In genomic region chr19:45742984-45743575, GRCm38 (mm10) we compare ENCODE assay signal across 12 mouse cellular contexts. TPM values are rescaled to one million over a fixed set of nuclear protein-coding genes. Genes with fewer than 3 reads are reported as not detected.
DNase-seq lines count a peak whose midpoint lies in the region; ATAC-seq lines count a peak whose summit lies in the region.
"Had no signal": no experiment of that assay in that cellular context is flagged by ENCODE, and none has a peak within 500 bp of the region (broad histone marks: within the 10 kb centered on the region; RNA-seq: fewer than 3 reads in every experiment).

No protein-coding gene starts in this region.

- intact Hi-C loops in heart, postnatal 10 days (cut with DNase I): no loop called here

- WGBS in heart, embryonic 11.5 days (ENCODE audit: insufficient replicate concordance): 2% methylated on average over 19 of the region's 44 CpGs
- 1% methylated on average over 21 of the region's 44 CpGs for WGBS in hindbrain, embryonic 15.5 days
- WGBS in midbrain, embryonic 12.5 days: 1% methylated on average over 22 of the region's 44 CpGs

- H3K36me3 ChIP-seq in heart, embryonic 11.5 days (ENCODE audit: control insufficient read depth, insufficient read depth, low read length): no peaks in the 10 kb centered on the region
- no peaks in the 10 kb centered on the region for H3K36me3 ChIP-seq in hindbrain, embryonic 15.5 days
- no peaks in the 10 kb centered on the region for H3K36me3 ChIP-seq in midbrain, embryonic 12.5 days

- H3K9ac ChIP-seq in heart, embryonic 11.5 days (ENCODE audit: low read depth, low read length): 0 out of 2 replicates have a peak overlapping the region, but pooled peaks have one; percentile 22
- 0 out of 2 replicates have a peak overlapping the region, but pooled peaks have one; percentile 15 for H3K9ac ChIP-seq in hindbrain, embryonic 15.5 days
- no peak overlapping the region for H3K9ac ChIP-seq in midbrain, embryonic 12.5 days (replicated peaks)

- peak overlapping the region; percentile 97 for H3K4me2 ChIP-seq in heart, embryonic 11.5 days
- H3K4me2 ChIP-seq in hindbrain, embryonic 15.5 days: peak overlapping the region; percentile 69
- H3K4me2 ChIP-seq in midbrain, embryonic 12.5 days (replicated peaks): peak overlapping the region; percentile 55

- DNase-seq in heart, postnatal 10 days: no peak
- DNase-seq in R1 (ENCODE audit: low read depth, low spot score): peak; percentile 58
- DNase-seq in thymus, postnatal 36 days: no peak
- DNase-seq in gastrocnemius, postnatal 25 days: no peak
- DNase-seq: kidney, adult 18-20 months had no signal

- H3K27me3 ChIP-seq in heart, embryonic 11.5 days (ENCODE audit: control insufficient read depth, insufficient read depth, low read length): peaks cover 77% of the 10 kb centered on the region
- H3K27me3 ChIP-seq in hindbrain, embryonic 15.5 days: peaks cover 81% of the 10 kb centered on the region
- peaks cover 94% of the 10 kb centered on the region for H3K27me3 ChIP-seq in midbrain, embryonic 12.5 days

- peak overlapping the region; percentile 54 for H3K4me3 ChIP-seq in heart, embryonic 11.5 days (ENCODE audit: low read depth, low read length)
- peak overlapping the region; percentile 42 for H3K4me3 ChIP-seq in hindbrain, embryonic 15.5 days
- H3K4me3 ChIP-seq in midbrain, embryonic 12.5 days: peak overlapping the region; percentile 41

- peaks cover 25% of the 10 kb centered on the region for H3K4me1 ChIP-seq in heart, embryonic 11.5 days (ENCODE audit: control insufficient read depth, insufficient read depth, low read length)
- H3K4me1 ChIP-seq in hindbrain, embryonic 15.5 days (replicated peaks): peaks cover 30% of the 10 kb centered on the region
- peaks cover 35% of the 10 kb centered on the region for H3K4me1 ChIP-seq in midbrain, embryonic 12.5 days

- H3K27ac ChIP-seq in heart, embryonic 11.5 days (ENCODE audit: low read depth, low read length): no peak overlapping the region
- H3K27ac ChIP-seq in hindbrain, embryonic 15.5 days (replicated peaks): no peak overlapping the region
- H3K27ac ChIP-seq in midbrain, embryonic 12.5 days (replicated peaks): no peak overlapping the region

- H3K9me3 ChIP-seq in heart, embryonic 11.5 days (replicated peaks; ENCODE audit: control insufficient read depth, low read length): no peaks in the 10 kb centered on the region
- no peaks in the 10 kb centered on the region for H3K9me3 ChIP-seq in hindbrain, embryonic 15.5 days
- no peaks in the 10 kb centered on the region for H3K9me3 ChIP-seq in midbrain, embryonic 12.5 days

- no peak for ATAC-seq in heart, embryonic 11.5 days (replicated peaks; ENCODE audit: insufficient number of reproducible peaks, low FRiP score, low TSS enrichment)
- no peak for ATAC-seq in hindbrain, embryonic 15.5 days (ENCODE audit: low FRiP score, low read depth)
- ATAC-seq in midbrain, embryonic 12.5 days (ENCODE audit: low FRiP score, low read depth): no peak
- no peak for ATAC-seq in granulocyte monocyte progenitor cell, adult 5-6 weeks (replicated peaks; ENCODE audit: poor library complexity, severe bottlenecking)

RNA-seq across cellular contexts. Expression of gene Fgf8, which starts 0.4 kb away (rescaled TPM):
- 0.66 and 0.73 TPM in 2 replicates for polyA plus RNA-seq in heart, embryonic 11.5 days (2014; fragmentation: Nextera tagmentation; extraction: Ambion mirVana)
- not detected for total RNA-seq in heart, postnatal 10 days (2021)
- polyA plus RNA-seq in hindbrain, embryonic 15.5 days (2015; fragmentation: Nextera tagmentation; extraction: Ambion mirVana): 0.45 and 0.47 TPM in 2 replicates
- polyA plus RNA-seq in midbrain, embryonic 12.5 days (2016; fragmentation: Nextera tagmentation; extraction: Ambion mirVana): 4.3 and 5.7 TPM in 2 replicates
- not detected in 2 replicates for total RNA-seq in granulocyte monocyte progenitor cell, adult 5-6 weeks (2014; fragmentation: Nextera tagmentation)
- total RNA-seq in granulocyte monocyte progenitor cell, adult 5-6 weeks (2017): not detected in 2 replicates
- total RNA-seq in gastrocnemius, postnatal 25 days (2021): not detected
- total RNA-seq: adrenal gland, postnatal 25 days; megakaryocyte-erythroid progenitor cell, adult 5-6 weeks had no signal
- polyA plus RNA-seq: C2C12 had no signal

RNA-seq across cellular contexts. Expression of gene Npm3, which starts 6.3 kb away (rescaled TPM):
- 11.4 and 13.6 TPM in 2 replicates for polyA plus RNA-seq in heart, embryonic 11.5 days (2014; fragmentation: Nextera tagmentation; extraction: Ambion mirVana)
- 10 to 100 TPM; 17.7 to 19.7 TPM for total RNA-seq in heart, postnatal 10 days (2021)
- 6.9 and 7.3 TPM in 2 replicates for polyA plus RNA-seq in hindbrain, embryonic 15.5 days (2015; fragmentation: Nextera tagmentation; extraction: Ambion mirVana)
- polyA plus RNA-seq in midbrain, embryonic 12.5 days (2016; fragmentation: Nextera tagmentation; extraction: Ambion mirVana): 7.7 and 8.4 TPM in 2 replicates
- total RNA-seq in granulocyte monocyte progenitor cell, adult 5-6 weeks (2014; fragmentation: Nextera tagmentation): 137 and 150 TPM in 2 replicates
- total RNA-seq in granulocyte monocyte progenitor cell, adult 5-6 weeks (2017): 109 and 141 TPM in 2 replicates
- 10 to 100 TPM; 10.1 to 12.5 TPM for total RNA-seq in gastrocnemius, postnatal 25 days (2021)

RNA-seq across cellular contexts. Expression of gene Mgea5, which starts 40.6 kb away (rescaled TPM):
- 40.2 and 48.3 TPM in 2 replicates for polyA plus RNA-seq in heart, embryonic 11.5 days (2014; fragmentation: Nextera tagmentation; extraction: Ambion mirVana)
- 10 to 100 TPM; 73.6 to 77.1 TPM for total RNA-seq in heart, postnatal 10 days (2021)
- 79.4 and 85.4 TPM in 2 replicates for polyA plus RNA-seq in hindbrain, embryonic 15.5 days (2015; fragmentation: Nextera tagmentation; extraction: Ambion mirVana)
- 115 and 123 TPM in 2 replicates for polyA plus RNA-seq in midbrain, embryonic 12.5 days (2016; fragmentation: Nextera tagmentation; extraction: Ambion mirVana)
- 76.2 and 99.7 TPM in 2 replicates for total RNA-seq in granulocyte monocyte progenitor cell, adult 5-6 weeks (2014; fragmentation: Nextera tagmentation)
- total RNA-seq in granulocyte monocyte progenitor cell, adult 5-6 weeks (2017): 106 and 110 TPM in 2 replicates
- 10 to 100 TPM; 28.2 to 29.1 TPM for total RNA-seq in gastrocnemius, postnatal 25 days (2021)

Comparison
In these comparisons a context has a peak if more than half of its experiments do, and no peak if none do; other contexts are left out.
1. RNA of gene Npm3, which starts 6.3 kb away (total RNA-seq): 109 to 150 TPM in granulocyte monocyte progenitor cell, adult 5-6 weeks; 17.7 to 19.7 TPM in heart, postnatal 10 days and 10.1 to 12.5 TPM in gastrocnemius, postnatal 25 days; every median in the first group is over 4 times any median in the second.
2. Peak in every context shown above with its lines, with median percentiles within 50 percentile points of each other: H3K4me2 ChIP-seq and H3K4me3 ChIP-seq.